Mouse (Mus musculus) gastrocnemius, adult 8-10 months (tissue): ENCODE results near the gene Ddah2. TPM values are rescaled to one million over a fixed set of nuclear protein-coding genes. Genes with fewer than 3 reads are reported as not detected.

Experiments
- DNase-seq, 2 experiments: peaks; one replicate each; pipeline ENCODE4 v3.0.0; 2022; ENCODE audit warnings: low spot score in 2 of 2
- total RNA-seq, 4 experiments: library from RNA; stranded (reverse); gene quantifications; 2 replicates each; pipeline ENCODE4 v1.2.4; 2022

The Ddah2 gene
- total RNA-seq, 4 experiments from 2014 or later, result 4.3 to 6.2 (median 5.1) TPM

GRCm38 (mm10) chr17:35077285-35077684 lies 18.4 kb downstream of the Ddah2 start:
- no peak for DNase-seq

- DNase-seq, result no peak
Observed at GRCm38 (mm10) chr17:35077786-35078233, 19.0 kb downstream of the Ddah2 start, which contains the start of gene Ly6g6d. Gene Ly6g6d (minus strand): TSS chr17:35078065.

- DNase-seq, result no peak
Observed at GRCm38 (mm10) chr17:35079778-35080177, 20.9 kb downstream of the Ddah2 start.

- no peak for DNase-seq
Observed at GRCm38 (mm10) chr17:35080248-35080647, 21.4 kb downstream of the Ddah2 start.

- DNase-seq, result no peak
Observed at GRCm38 (mm10) chr17:35080710-35081109, 21.9 kb downstream of the Ddah2 start.

GRCm38 (mm10) chr17:35082841-35083576 lies 24.2 kb downstream of the Ddah2 start:
- DNase-seq, result no peak

- DNase-seq, result no peak
Observed at GRCm38 (mm10) chr17:35083929-35084497, 25.2 kb downstream of the Ddah2 start.

GRCm38 (mm10) chr17:35085208-35085865 lies 26.5 kb downstream of the Ddah2 start, which contains the start of gene Ly6g6f:
Gene Ly6g6f (minus strand): TSS chr17:35085610.
- no peak for DNase-seq

- DNase-seq, result no peak
Observed at GRCm38 (mm10) chr17:35088151-35088550, 29.3 kb downstream of the Ddah2 start.

- DNase-seq, result peak; percentile 93 to 94
Observed at GRCm38 (mm10) chr17:35088825-35089644, 30.2 kb downstream of the Ddah2 start, which contains the start of gene Abhd16a. Gene Abhd16a (plus strand): TSS chr17:35089263.

- DNase-seq, result peak; percentile 22 to 37
Observed at GRCm38 (mm10) chr17:35090166-35090932, 31.5 kb downstream of the Ddah2 start.

GRCm38 (mm10) chr17:35092403-35093198 lies 33.8 kb downstream of the Ddah2 start:
- no peak for DNase-seq

- no peak for DNase-seq
Observed at GRCm38 (mm10) chr17:35094475-35095365, 35.9 kb downstream of the Ddah2 start.

- no peak for DNase-seq
Observed at GRCm38 (mm10) chr17:35096597-35096996, 37.8 kb downstream of the Ddah2 start.

- no peak for DNase-seq
Observed at GRCm38 (mm10) chr17:35097164-35097655, 38.4 kb downstream of the Ddah2 start.

GRCm38 (mm10) chr17:35100196-35100765 lies 41.4 kb downstream of the Ddah2 start:
- no peak for DNase-seq

GRCm38 (mm10) chr17:35101161-35101560 lies 42.3 kb downstream of the Ddah2 start:
- DNase-seq, result no peak

- no peak for DNase-seq
Observed at GRCm38 (mm10) chr17:35102299-35102698, 43.5 kb downstream of the Ddah2 start.
